Mouse (Mus musculus) lung, postnatal 14 days (tissue): ENCODE data around the gene Tyms.
"Not testable (repeated sequence)": the region's sequence is repeated elsewhere in the genome, so short reads cannot be mapped to it uniquely, and the experiment has no call there.

Experiments
- DNase-seq: peaks from one replicate; pipeline ENCODE4 v3.0.0; 2021

Tyms gene

GRCm38 (mm10) chr5:30098260-30098659 lies 24.8 kb upstream of the Tyms start:
- no peak for DNase-seq

- no peak for DNase-seq
Observed at GRCm38 (mm10) chr5:30095731-30096130, 22.3 kb upstream of the Tyms start.

- DNase-seq, result no peak
Observed at GRCm38 (mm10) chr5:30094399-30094798, 21.0 kb upstream of the Tyms start.

GRCm38 (mm10) chr5:30092701-30093100 lies 19.3 kb upstream of the Tyms start:
- DNase-seq, result no peak

GRCm38 (mm10) chr5:30072377-30072776 lies 1.0 kb downstream of the Tyms start:
- DNase-seq, result no peak

- no peak for DNase-seq
Observed at GRCm38 (mm10) chr5:30071677-30072076, 1.7 kb downstream of the Tyms start.

- DNase-seq, result no peak
Observed at GRCm38 (mm10) chr5:30067726-30068125, 5.7 kb downstream of the Tyms start.

- DNase-seq, result not testable (repeated sequence)
Observed at GRCm38 (mm10) chr5:30059607-30060006, 13.8 kb downstream of the Tyms start.

- DNase-seq, result no peak
Observed at GRCm38 (mm10) chr5:30058216-30058731, 15.1 kb downstream of the Tyms start.

- not testable (repeated sequence) for DNase-seq
Observed at GRCm38 (mm10) chr5:30039841-30040240, 33.6 kb downstream of the Tyms start.

- not testable (repeated sequence) for DNase-seq
Observed at GRCm38 (mm10) chr5:30039324-30039723, 34.1 kb downstream of the Tyms start.

GRCm38 (mm10) chr5:30037111-30037510 lies 36.3 kb downstream of the Tyms start:
- not testable (repeated sequence) for DNase-seq

- not testable (repeated sequence) for DNase-seq
Observed at GRCm38 (mm10) chr5:30035862-30036261, 37.6 kb downstream of the Tyms start.

- peak; percentile 30 for DNase-seq
Observed at GRCm38 (mm10) chr5:30014580-30014979, 58.8 kb downstream of the Tyms start.

GRCm38 (mm10) chr5:30012726-30013503 lies 60.5 kb downstream of the Tyms start, which contains the start of gene Il6:
Gene Il6, plus strand, starts transcription at chr5:30013114.
- DNase-seq, result peak; percentile 88
